Mouse (Mus musculus) embryonic facial prominence, embryonic 11.5 days (tissue): ENCODE measurements around the gene Pnliprp2. TPM values are rescaled to one million over a fixed set of nuclear protein-coding genes. Genes with fewer than 3 reads are reported as not detected.

Source experiments
- ATAC-seq: fragments of 200-750 bp; cut with Nextera tagmentation; replicated peaks from 2 replicates; pipeline ENCODE4 v1.8.0; 2017; ENCODE audit warnings: low read depth; ENCODE audit not compliant: insufficient number of reproducible peaks, low FRiP score, low TSS enrichment
- DNase-seq: peaks from one replicate; pipeline ENCODE4 v3.0.0-alpha.2; 2015; ENCODE audit warnings: low spot score
- H3K27ac ChIP-seq: fragments of 300-500 bp; sonication (generic); replicated peaks from 2 replicates; pipeline ENCODE4 v1.5.1; 2014; ENCODE audit warnings: mild to moderate bottlenecking, low read depth, low read length, control low read depth
- H3K27me3 ChIP-seq: fragments of 300-500 bp; sonication (generic); 2 replicates; pipeline ENCODE4 v1.6.1; 2014; ENCODE audit warnings: mild to moderate bottlenecking, low read length, moderate library complexity, mixed read lengths; ENCODE audit not compliant: control insufficient read depth, insufficient read depth
- H3K36me3 ChIP-seq: fragments of 300-500 bp; sonication (generic); replicated peaks from 2 replicates; pipeline ENCODE4 v1.6.1; 2014; ENCODE audit warnings: low read depth, mild to moderate bottlenecking, low read length, moderate library complexity, mixed read lengths; ENCODE audit not compliant: control insufficient read depth, insufficient read depth
- H3K4me1 ChIP-seq: fragments of 300-500 bp; sonication (generic); 2 replicates; pipeline ENCODE4 v1.6.1; 2014; ENCODE audit warnings: low read length, mixed read lengths; ENCODE audit not compliant: control insufficient read depth, insufficient read depth
- H3K4me2 ChIP-seq: fragments of 300-500 bp; sonication (generic); 2 replicates; pipeline ENCODE4 v1.6.1; 2014; ENCODE audit warnings: low read depth, mild to moderate bottlenecking, control low read depth, low read length, moderate library complexity
- H3K4me3 ChIP-seq: fragments of 300-500 bp; sonication (generic); 2 replicates; pipeline ENCODE4 v1.5.1; 2014; ENCODE audit warnings: low read depth, low read length, control low read depth
- H3K9ac ChIP-seq: fragments of 300-500 bp; sonication (generic); replicated peaks from 2 replicates; pipeline ENCODE4 v1.6.1; 2014; ENCODE audit warnings: mild to moderate bottlenecking, control low read depth, low read length
- H3K9me3 ChIP-seq: fragments of 300-500 bp; sonication (generic); replicated peaks from 2 replicates; pipeline ENCODE4 v1.6.1; 2016; ENCODE audit warnings: mild to moderate bottlenecking, low read length, inconsistent platforms, mixed read lengths; ENCODE audit not compliant: control insufficient read depth
- WGBS: fragments of 180-500 bp; shearing (Covaris S2); extraction: QIAGEN DNeasy Blood & Tissue Kit; methylation state at CpG from one replicate; pipeline ENCODE4 v1.1.7; 2014; 5-methylcytosine and 5-hydroxymethylcytosine counted together
- polyA plus RNA-seq: library from polyadenylated mRNA; unstranded; fragments of >200 nt; fragmentation: Nextera tagmentation; extraction: Ambion mirVana; gene quantifications from 2 replicates; pipeline ENCODE4 v1.2.1, GENCODE M21; 2014

The Pnliprp2 gene
- polyA plus RNA-seq, 1 experiment from 2014 or later = not detected

- WGBS = 84% methylated on average over 14 of the region's 14 CpGs
Observed at GRCm38 (mm10) chr19:58818571-58819415, 59.3 kb downstream of the Pnliprp2 start.

DNA sequence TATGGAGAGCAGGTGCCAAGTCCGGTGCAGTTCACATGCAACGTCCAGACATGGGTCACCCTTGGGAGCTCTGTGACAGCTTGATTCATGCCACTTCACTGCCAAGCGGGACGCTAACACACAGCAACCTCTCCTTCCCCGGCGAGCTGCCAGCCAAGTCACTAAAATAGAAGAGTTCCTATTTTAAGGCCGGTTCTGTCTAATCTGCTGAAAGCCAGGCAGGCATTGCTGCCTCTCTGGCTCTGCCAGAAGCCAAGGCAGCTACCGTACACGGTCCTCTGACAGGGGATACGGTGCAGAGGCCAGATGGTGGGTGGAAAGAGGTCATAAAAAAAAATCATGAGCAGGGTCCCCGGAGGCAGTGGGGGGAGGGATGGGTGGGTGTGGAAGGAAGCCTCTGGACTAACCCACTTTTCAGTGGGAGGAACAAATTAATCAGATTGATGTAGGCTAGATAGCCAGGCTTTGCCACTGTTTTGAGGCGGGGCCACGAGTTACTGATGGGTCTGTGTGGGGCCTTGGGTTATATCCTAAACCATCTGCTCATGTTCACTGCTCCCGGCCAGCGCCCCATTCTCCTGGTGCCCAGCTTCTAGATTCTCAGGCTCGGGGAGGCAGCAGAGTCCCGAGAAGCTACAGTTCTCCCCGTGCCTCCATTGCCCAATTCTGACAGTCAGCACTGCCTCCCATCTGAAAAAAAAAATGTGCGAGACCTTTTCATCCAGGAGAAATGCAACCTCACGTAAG is 63.1 kb downstream of the Pnliprp2 start:
- Histone ChIP-seq H3K27me3 (no peaks in the 10 kb centered on the region), H3K9ac (no peak overlapping the region), H3K36me3 (no peaks in the 10 kb centered on the region), H3K9me3 (no peaks in the 10 kb centered on the region), H3K27ac (no peak overlapping the region), H3K4me3 (no peak overlapping the region), H3K4me2 (no peak overlapping the region), H3K4me1 (no peaks in the 10 kb centered on the region)
- DNase-seq = no peak
- no peak for ATAC-seq
- WGBS = 85% methylated on average over 20 of the region's 20 CpGs

More at GRCm38 (mm10) chr19:58818571-58819415, 59.3 kb downstream of the Pnliprp2 start:
- Histone ChIP-seq H3K27me3 (no peaks in the 10 kb centered on the region), H3K27ac (no peak overlapping the region), H3K36me3 (no peaks in the 10 kb centered on the region), H3K9me3 (no peaks in the 10 kb centered on the region), H3K4me2 (no peak overlapping the region), H3K4me1 (no peaks in the 10 kb centered on the region), H3K9ac (no peak overlapping the region), H3K4me3 (no peak overlapping the region)
- DNase-seq (no peak), ATAC-seq (no peak)

DNA sequence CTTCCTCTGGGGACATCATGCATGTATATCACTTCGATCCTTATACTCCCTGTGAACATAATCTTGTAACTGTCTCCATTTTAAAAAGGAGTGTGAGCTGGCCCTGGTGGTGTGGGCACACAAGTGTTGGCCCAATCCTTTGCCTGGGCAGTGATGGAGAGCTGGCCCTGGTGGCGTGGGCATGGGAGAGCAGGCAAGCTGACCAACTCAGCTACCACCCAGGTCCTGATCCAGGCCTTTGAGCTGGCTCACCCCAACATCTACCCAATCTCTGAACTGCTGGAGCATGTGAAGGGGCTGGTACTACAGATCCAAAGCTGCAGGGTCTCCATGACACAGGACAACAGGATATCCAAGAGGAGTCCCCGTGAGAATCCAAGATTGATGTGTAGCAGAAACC is 63.8 kb downstream of the Pnliprp2 start:
- no peak for DNase-seq
- WGBS = 84% methylated on average over 3 of the region's 3 CpGs
- ATAC-seq = no peak
- no peak overlapping the region for H3K4me2 ChIP-seq
- H3K9ac ChIP-seq = no peak overlapping the region
- H3K9me3 ChIP-seq = no peaks in the 10 kb centered on the region
- H3K4me3 ChIP-seq = no peak overlapping the region
- H3K27me3 ChIP-seq = no peaks in the 10 kb centered on the region
- H3K27ac ChIP-seq = no peak overlapping the region
- H3K4me1 ChIP-seq = no peaks in the 10 kb centered on the region
- H3K36me3 ChIP-seq = no peaks in the 10 kb centered on the region

DNA sequence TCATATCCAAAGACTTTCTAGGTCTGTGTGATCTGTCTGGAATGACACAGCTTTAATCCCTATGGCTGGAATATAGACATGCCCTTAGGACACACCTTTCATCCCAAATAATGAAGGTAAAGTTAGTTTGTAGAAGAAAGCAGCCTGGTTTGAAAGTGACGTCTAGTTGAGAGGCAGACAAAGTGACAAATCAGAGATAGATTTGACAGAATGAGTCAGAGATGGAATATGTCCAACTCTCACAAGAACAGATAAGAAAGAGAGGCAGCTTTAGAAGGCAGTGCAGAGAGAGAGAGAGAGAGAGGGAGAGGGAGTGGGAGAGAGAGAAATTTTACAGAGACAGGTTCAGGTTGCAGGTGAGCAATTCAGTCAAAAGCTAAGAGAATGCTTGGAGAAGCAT is 64.8 kb downstream of the Pnliprp2 start:
- WGBS = 83% methylated on average over 1 of the region's 1 CpGs
- Histone ChIP-seq H3K9ac (no peak overlapping the region), H3K4me3 (no peak overlapping the region), H3K36me3 (no peaks in the 10 kb centered on the region), H3K4me2 (no peak overlapping the region), H3K9me3 (no peaks in the 10 kb centered on the region), H3K27me3 (no peaks in the 10 kb centered on the region), H3K4me1 (no peaks in the 10 kb centered on the region), H3K27ac (no peak overlapping the region)
- ATAC-seq (no peak), DNase-seq (no peak)

Other genes starting within 250 kb of the Pnliprp2 start
- not detected in 2 replicates for gene Ccdc172, start 247.7 kb upstream of the Pnliprp2 start, polyA plus RNA-seq
- not detected in 2 replicates for gene Pnlip, start 107.2 kb upstream of the Pnliprp2 start, polyA plus RNA-seq
- gene Pnliprp1, start 30.8 kb upstream of the Pnliprp2 start, polyA plus RNA-seq = not detected in 2 replicates
- gene 1700019N19Rik, start 34.7 kb downstream of the Pnliprp2 start, polyA plus RNA-seq = not detected in 2 replicates
- 0.54 and 0.66 TPM in 2 replicates for gene Eno4, start 183.7 kb downstream of the Pnliprp2 start, polyA plus RNA-seq
- gene Hspa12a, start 183.9 kb downstream of the Pnliprp2 start, polyA plus RNA-seq = 5.1 and 5.8 TPM in 2 replicates